In the genomic region with DNA sequence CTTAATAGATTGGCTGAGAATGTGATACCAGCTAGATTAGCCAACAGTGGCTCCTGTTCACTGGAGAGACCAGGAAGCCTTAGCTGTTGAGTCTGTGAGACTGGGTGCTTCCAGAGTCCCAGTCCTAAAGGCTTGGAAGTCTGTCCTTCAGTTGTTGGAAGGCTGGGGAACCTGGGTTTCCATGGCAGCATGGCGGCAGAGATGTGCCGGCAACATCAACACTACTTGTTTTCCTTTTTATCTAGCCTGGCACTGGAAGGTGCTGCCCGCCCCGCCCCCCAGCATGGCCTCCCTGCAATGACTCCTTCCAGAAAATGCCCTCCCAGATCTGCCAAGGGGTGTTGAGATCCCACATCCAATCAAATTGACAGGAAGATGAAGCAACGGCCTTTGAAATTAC, we compare ENCODE assay signal across 9 mouse cellular contexts.
"Had no signal": no experiment of that assay in that cellular context is flagged by ENCODE, and none has a peak within 500 bp of the region (broad histone marks: within the 10 kb centered on the region; RNA-seq: fewer than 3 reads in every experiment).

No protein-coding gene starts in this region.

- DNase-seq: kidney, adult 11 months; kidney, adult 9 months; kidney, postnatal 14 days had no signal

- H3K4me2 ChIP-seq: limb, embryonic 15.5 days; liver, embryonic 12.5 days; lung, embryonic 14.5 days had no signal

- H3K27ac ChIP-seq: left cerebral cortex, adult 2 months; limb, embryonic 15.5 days; liver, embryonic 12.5 days; macrophage had no signal

- H3K9me3 ChIP-seq: limb, embryonic 15.5 days; liver, embryonic 12.5 days had no signal

- H3K4me1 ChIP-seq: limb, embryonic 15.5 days; liver, embryonic 12.5 days had no signal

- H3K36me3 ChIP-seq: limb, embryonic 15.5 days; liver, embryonic 12.5 days had no signal

- ATAC-seq: liver, embryonic 12.5 days had no signal

- H3K4me3 ChIP-seq: left cerebral cortex, adult 2 months; limb, embryonic 15.5 days; liver, embryonic 12.5 days; megakaryocyte, embryonic 14.5 days had no signal

- H3K27me3 ChIP-seq: limb, embryonic 15.5 days; liver, embryonic 12.5 days had no signal

- H3K9ac ChIP-seq: limb, embryonic 15.5 days; liver, embryonic 12.5 days; lung, embryonic 14.5 days had no signal
